Comparison of ENCODE assay signal across 10 mouse cellular contexts in genomic region chr5:101538410-101539253, GRCm38 (mm10).
DNase-seq lines count a peak whose midpoint lies in the region; ATAC-seq and TF ChIP-seq lines count a peak whose summit lies in the region.
"Had no signal": no experiment of that assay in that cellular context is flagged by ENCODE, and none has a peak within 500 bp of the region (broad histone marks: within the 10 kb centered on the region; RNA-seq: fewer than 3 reads in every experiment).

No protein-coding gene starts in this region.

- TF ChIP-seq CTCF in kidney, adult 2 months (conservative IDR thresholded peaks at IDR 0.05; ENCODE audit: insufficient read depth, insufficient read length, low read depth, low read length): no peak

- 5% methylated on average over 24 of the region's 24 CpGs for WGBS in kidney, embryonic 14.5 days
- WGBS in kidney, adult 2 months: 15% methylated on average over 24 of the region's 24 CpGs
- WGBS in embryonic facial prominence, embryonic 14.5 days: 3% methylated on average over 24 of the region's 24 CpGs
- WGBS in limb, embryonic 11.5 days: 3% methylated on average over 24 of the region's 24 CpGs
- WGBS in neural tube, embryonic 13.5 days: 3% methylated on average over 24 of the region's 24 CpGs

- H3K4me1 ChIP-seq in kidney, embryonic 14.5 days (ENCODE audit: control insufficient read depth, insufficient read depth, low read length): no peaks in the 10 kb centered on the region
- H3K4me1 ChIP-seq in kidney, adult 2 months (ENCODE audit: control insufficient read depth, insufficient read depth, low read length): no peaks in the 10 kb centered on the region
- H3K4me1 ChIP-seq in embryonic facial prominence, embryonic 14.5 days (ENCODE audit: control insufficient read depth, insufficient read depth, low read length): peaks cover 6% of the 10 kb centered on the region
- H3K4me1 ChIP-seq in limb, embryonic 11.5 days (ENCODE audit: control insufficient read depth, insufficient read depth, low read length): peaks cover 8% of the 10 kb centered on the region; the same call in 1 of the 2 replicates
- peaks cover 19% of the 10 kb centered on the region for H3K4me1 ChIP-seq in neural tube, embryonic 13.5 days (replicated peaks)

- no peaks in the 10 kb centered on the region for H3K9me3 ChIP-seq in kidney, embryonic 14.5 days (ENCODE audit: control insufficient read depth, low read length)
- H3K9me3 ChIP-seq in embryonic facial prominence, embryonic 14.5 days (ENCODE audit: control insufficient read depth, low read length): no peaks in the 10 kb centered on the region
- H3K9me3 ChIP-seq in limb, embryonic 11.5 days (ENCODE audit: control insufficient read depth, low read length): no peaks in the 10 kb centered on the region
- no peaks in the 10 kb centered on the region for H3K9me3 ChIP-seq in neural tube, embryonic 13.5 days

- H3K4me3 ChIP-seq in kidney, embryonic 14.5 days (ENCODE audit: low read length): peak overlapping the region; percentile 12; the same call in 1 of the 2 replicates
- H3K4me3 ChIP-seq in kidney, adult 2 months (ENCODE audit: insufficient read depth, low read depth, low read length): no peak overlapping the region
- peak overlapping the region; percentile 23 for H3K4me3 ChIP-seq in embryonic facial prominence, embryonic 14.5 days (ENCODE audit: low read depth, low read length)
- H3K4me3 ChIP-seq in limb, embryonic 11.5 days (ENCODE audit: low read depth, low read length): peak overlapping the region; percentile 16; the same call in 1 of the 2 replicates
- 0 out of 2 replicates have a peak overlapping the region, but pooled peaks have one; percentile 3 for H3K4me3 ChIP-seq in neural tube, embryonic 13.5 days

- no peak for DNase-seq in kidney, adult 2 months
- peak; percentile 7 for DNase-seq in embryonic facial prominence, embryonic 14.5 days (ENCODE audit: low spot score)
- peak; percentile 39 for DNase-seq in limb, embryonic 11.5 days (ENCODE audit: low spot score)
- no peak for DNase-seq in thymus, postnatal 0 days (ENCODE audit: low spot score)
- no peak for DNase-seq in gastrocnemius, postnatal 25 days
- no peak for DNase-seq in layer of hippocampus, adult 18-20 months (ENCODE audit: low spot score in 2 of 2)
- DNase-seq: kidney, postnatal 36 days; right cerebral cortex, postnatal 25 days had no signal

- no peak for ATAC-seq in kidney, embryonic 14.5 days (ENCODE audit: low FRiP score, low TSS enrichment)
- no peak for ATAC-seq in embryonic facial prominence, embryonic 14.5 days (ENCODE audit: low read depth)
- ATAC-seq in limb, embryonic 11.5 days (ENCODE audit: insufficient number of reproducible peaks, low FRiP score, low TSS enrichment, low read depth): no peak
- no peak for ATAC-seq in neural tube, embryonic 13.5 days (ENCODE audit: low read depth)

- no peaks in the 10 kb centered on the region for H3K36me3 ChIP-seq in kidney, embryonic 14.5 days (ENCODE audit: control insufficient read depth, insufficient read depth, low read length)
- H3K36me3 ChIP-seq in kidney, adult 2 months (ENCODE audit: control insufficient read depth, insufficient read depth, low read length): no peaks in the 10 kb centered on the region
- no peaks in the 10 kb centered on the region for H3K36me3 ChIP-seq in embryonic facial prominence, embryonic 14.5 days (ENCODE audit: control insufficient read depth, insufficient read depth, low read length)
- H3K36me3 ChIP-seq in limb, embryonic 11.5 days (ENCODE audit: control insufficient read depth, insufficient read depth, low read length): no peaks in the 10 kb centered on the region
- no peaks in the 10 kb centered on the region for H3K36me3 ChIP-seq in neural tube, embryonic 13.5 days

- peak overlapping the region; percentile 16 for H3K4me2 ChIP-seq in kidney, embryonic 14.5 days (replicated peaks; ENCODE audit: low read depth, low read length)
- H3K4me2 ChIP-seq in embryonic facial prominence, embryonic 14.5 days (ENCODE audit: low read depth, low read length): peak overlapping the region; percentile 45
- H3K4me2 ChIP-seq in limb, embryonic 11.5 days (ENCODE audit: low read depth, severe bottlenecking): peak overlapping the region; percentile 42
- H3K4me2 ChIP-seq in neural tube, embryonic 13.5 days: peak overlapping the region; percentile 30

- H3K27ac ChIP-seq in kidney, embryonic 14.5 days (ENCODE audit: low read depth, low read length): no peak overlapping the region
- H3K27ac ChIP-seq in kidney, adult 2 months (ENCODE audit: insufficient read depth, low read depth, low read length): no peak overlapping the region
- no peak overlapping the region for H3K27ac ChIP-seq in embryonic facial prominence, embryonic 14.5 days (replicated peaks; ENCODE audit: low read depth, low read length)
- H3K27ac ChIP-seq in limb, embryonic 11.5 days (replicated peaks; ENCODE audit: low read depth, low read length): no peak overlapping the region
- no peak overlapping the region for H3K27ac ChIP-seq in neural tube, embryonic 13.5 days (replicated peaks)

- no peak for TF ChIP-seq POLR2A in kidney, adult 2 months (IDR thresholded peaks at IDR 0.05; ENCODE audit: low read depth, low read length)

- no peak overlapping the region for H3K9ac ChIP-seq in kidney, embryonic 14.5 days (ENCODE audit: low read depth, low read length)
- H3K9ac ChIP-seq in embryonic facial prominence, embryonic 14.5 days (ENCODE audit: low read depth, low read length): no peak overlapping the region
- no peak overlapping the region for H3K9ac ChIP-seq in limb, embryonic 11.5 days (ENCODE audit: low read length)
- no peak overlapping the region for H3K9ac ChIP-seq in neural tube, embryonic 13.5 days

- peaks cover 40% of the 10 kb centered on the region for H3K27me3 ChIP-seq in kidney, embryonic 14.5 days (ENCODE audit: control insufficient read depth, insufficient read depth, low read length)
- no peaks in the 10 kb centered on the region for H3K27me3 ChIP-seq in kidney, adult 2 months (replicated peaks; ENCODE audit: control insufficient read depth, insufficient read depth, low read length)
- H3K27me3 ChIP-seq in embryonic facial prominence, embryonic 14.5 days (replicated peaks; ENCODE audit: control insufficient read depth, insufficient read depth, low read length): peaks cover 72% of the 10 kb centered on the region
- H3K27me3 ChIP-seq in limb, embryonic 11.5 days (ENCODE audit: control insufficient read depth, insufficient read depth, low read length): peaks cover 21% of the 10 kb centered on the region
- H3K27me3 ChIP-seq in neural tube, embryonic 13.5 days: peaks cover 95% of the 10 kb centered on the region

Comparison
In these comparisons a context has a peak if more than half of its experiments do, and no peak if none do; other contexts are left out.
1. DNase-seq: peak in embryonic facial prominence, embryonic 14.5 days (single experiment) and limb, embryonic 11.5 days (single experiment); none in kidney, adult 2 months (single experiment), thymus, postnatal 0 days (single experiment), gastrocnemius, postnatal 25 days (single experiment) and layer of hippocampus, adult 18-20 months (0 of 2).
2. Peak in every context shown above with its lines, with median percentiles within 50 percentile points of each other: H3K4me2 ChIP-seq.